Mouse (Mus musculus): ENCODE measurements around the gene Gm973. TPM values are rescaled to one million over a fixed set of nuclear protein-coding genes. Genes with fewer than 3 reads are reported as not detected.

The Gm973 gene
- polyA plus RNA-seq, 1 experiment from 2014 or later = 9.2 TPM

GRCm38 (mm10) chr1:59497741-59498613, 18.1 kb upstream of the Gm973 start:
- 0 out of 2 replicates have a peak, but pooled peaks cover 2% of the 10 kb centered on the region for H3K27me3 ChIP-seq
- no peaks in the 10 kb centered on the region for H3K4me1 ChIP-seq
- ATAC-seq (replicated peaks) = no peak
- H3K36me3 ChIP-seq = no peaks in the 10 kb centered on the region
- WGBS = 69% methylated on average over 6 of the region's 6 CpGs
- H3K9me3 ChIP-seq = no peaks in the 10 kb centered on the region
- H3K27ac ChIP-seq (replicated peaks) = no peak overlapping the region
- H3K4me2 ChIP-seq (replicated peaks) = no peak overlapping the region
- H3K9ac ChIP-seq (replicated peaks) = no peak overlapping the region
- no peak overlapping the region for H3K4me3 ChIP-seq

- no peak for ATAC-seq (replicated peaks)
- no peak overlapping the region for H3K4me2 ChIP-seq (replicated peaks)
- no peaks in the 10 kb centered on the region for H3K4me1 ChIP-seq
- no peak overlapping the region for H3K27ac ChIP-seq (replicated peaks)
- H3K9me3 ChIP-seq = no peaks in the 10 kb centered on the region
- 0 out of 2 replicates have a peak, but pooled peaks cover 2% of the 10 kb centered on the region for H3K27me3 ChIP-seq
- WGBS = 79% methylated on average over 3 of the region's 3 CpGs
- H3K4me3 ChIP-seq = no peak overlapping the region
- no peak overlapping the region for H3K9ac ChIP-seq (replicated peaks)
- H3K36me3 ChIP-seq = no peaks in the 10 kb centered on the region
These were observed 16.7 kb upstream of the Gm973 start for GRCm38 (mm10) chr1:59499327-59499726.

- 0 out of 2 replicates have a peak, but pooled peaks cover 2% of the 10 kb centered on the region for H3K27me3 ChIP-seq
- H3K36me3 ChIP-seq = no peaks in the 10 kb centered on the region
- no peak overlapping the region for H3K4me2 ChIP-seq (replicated peaks)
- H3K9me3 ChIP-seq = no peaks in the 10 kb centered on the region
- no peak overlapping the region for H3K9ac ChIP-seq (replicated peaks)
- H3K27ac ChIP-seq (replicated peaks) = no peak overlapping the region
- ATAC-seq (replicated peaks) = no peak
- no peak overlapping the region for H3K4me3 ChIP-seq
- H3K4me1 ChIP-seq = no peaks in the 10 kb centered on the region
- WGBS = 85% methylated on average over 2 of the region's 2 CpGs
These were observed 13.7 kb upstream of the Gm973 start for GRCm38 (mm10) chr1:59502355-59502754.

- WGBS = 63% methylated on average over 7 of the region's 7 CpGs
- no peak overlapping the region for H3K9ac ChIP-seq (replicated peaks)
- no peak for ATAC-seq (replicated peaks)
- H3K4me1 ChIP-seq = no peaks in the 10 kb centered on the region
- H3K27ac ChIP-seq (replicated peaks) = no peak overlapping the region
- H3K9me3 ChIP-seq = no peaks in the 10 kb centered on the region
- 0 out of 2 replicates have a peak, but pooled peaks cover 2% of the 10 kb centered on the region for H3K27me3 ChIP-seq
- H3K4me2 ChIP-seq (replicated peaks) = no peak overlapping the region
- no peak overlapping the region for H3K4me3 ChIP-seq
- no peaks in the 10 kb centered on the region for H3K36me3 ChIP-seq
These were observed 12.3 kb upstream of the Gm973 start for GRCm38 (mm10) chr1:59503659-59504301.

- Histone ChIP-seq H3K4me1 (no peaks in the 10 kb centered on the region), H3K9ac (replicated peaks) (no peak overlapping the region), H3K27me3 (0 out of 2 replicates have a peak, but pooled peaks cover 2% of the 10 kb centered on the region), H3K4me2 (replicated peaks) (no peak overlapping the region), H3K4me3 (no peak overlapping the region), H3K27ac (replicated peaks) (no peak overlapping the region), H3K9me3 (no peaks in the 10 kb centered on the region), H3K36me3 (no peaks in the 10 kb centered on the region)
- WGBS = 88% methylated on average over 2 of the region's 2 CpGs
- ATAC-seq (replicated peaks) = no peak
These were observed 11.8 kb upstream of the Gm973 start for GRCm38 (mm10) chr1:59504302-59504700.

- no peak overlapping the region for H3K4me2 ChIP-seq (replicated peaks)
- no peaks in the 10 kb centered on the region for H3K27me3 ChIP-seq
- 42% methylated on average over 17 of the region's 17 CpGs for WGBS
- H3K36me3 ChIP-seq = no peaks in the 10 kb centered on the region
- H3K9me3 ChIP-seq = no peaks in the 10 kb centered on the region
- H3K4me1 ChIP-seq = no peaks in the 10 kb centered on the region; the same call in 1 of the 2 replicates
- H3K4me3 ChIP-seq = no peak overlapping the region
- ATAC-seq (replicated peaks) = no peak
- H3K9ac ChIP-seq (replicated peaks) = no peak overlapping the region
- H3K27ac ChIP-seq (replicated peaks) = no peak overlapping the region
These were observed 7.5 kb upstream of the Gm973 start for GRCm38 (mm10) chr1:59508463-59509139.

- Histone ChIP-seq H3K4me3 (no peak overlapping the region), H3K36me3 (no peaks in the 10 kb centered on the region), H3K9me3 (no peaks in the 10 kb centered on the region), H3K27ac (replicated peaks) (no peak overlapping the region), H3K9ac (replicated peaks) (no peak overlapping the region), H3K4me1 (peaks cover 16% of the 10 kb centered on the region), H3K4me2 (replicated peaks) (no peak overlapping the region), H3K27me3 (no peaks in the 10 kb centered on the region)
- ATAC-seq (replicated peaks) = no peak
- 46% methylated on average over 9 of the region's 9 CpGs for WGBS
These were observed 4.3 kb upstream of the Gm973 start for GRCm38 (mm10) chr1:59511566-59512270.

- WGBS = 46% methylated on average over 11 of the region's 11 CpGs
- Histone ChIP-seq H3K9me3 (no peaks in the 10 kb centered on the region), H3K4me2 (replicated peaks) (no peak overlapping the region), H3K9ac (replicated peaks) (no peak overlapping the region), H3K4me1 (peaks cover 20% of the 10 kb centered on the region), H3K36me3 (no peaks in the 10 kb centered on the region), H3K4me3 (no peak overlapping the region), H3K27me3 (no peaks in the 10 kb centered on the region), H3K27ac (replicated peaks) (no peak overlapping the region)
- ATAC-seq (replicated peaks) = no peak
These were observed 4.3 kb downstream of the Gm973 start for GRCm38 (mm10) chr1:59520226-59520837.

- H3K4me3 ChIP-seq = no peak overlapping the region
- 27% methylated on average over 1 of the region's 1 CpGs for WGBS
- H3K4me2 ChIP-seq (replicated peaks) = no peak overlapping the region
- H3K9me3 ChIP-seq = no peaks in the 10 kb centered on the region
- no peaks in the 10 kb centered on the region for H3K27me3 ChIP-seq
- H3K4me1 ChIP-seq = peaks cover 2% of the 10 kb centered on the region; the same call in 1 of the 2 replicates
- H3K36me3 ChIP-seq = no peaks in the 10 kb centered on the region
- H3K27ac ChIP-seq (replicated peaks) = no peak overlapping the region
- no peak overlapping the region for H3K9ac ChIP-seq (replicated peaks)
- no peak for ATAC-seq (replicated peaks)
These were observed 6.4 kb downstream of the Gm973 start for GRCm38 (mm10) chr1:59522456-59522855.

GRCm38 (mm10) chr1:59523378-59523958, 7.4 kb downstream of the Gm973 start:
- Histone ChIP-seq H3K27ac (replicated peaks) (no peak overlapping the region), H3K4me3 (no peak overlapping the region), H3K9me3 (no peaks in the 10 kb centered on the region), H3K27me3 (no peaks in the 10 kb centered on the region), H3K4me2 (replicated peaks) (no peak overlapping the region), H3K36me3 (no peaks in the 10 kb centered on the region), H3K9ac (replicated peaks) (no peak overlapping the region), H3K4me1 (no peaks in the 10 kb centered on the region)
- WGBS = 53% methylated on average over 5 of the region's 5 CpGs
- ATAC-seq (replicated peaks) = no peak

- Histone ChIP-seq H3K27ac (replicated peaks) (no peak overlapping the region), H3K4me1 (no peaks in the 10 kb centered on the region), H3K36me3 (no peaks in the 10 kb centered on the region), H3K9me3 (no peaks in the 10 kb centered on the region), H3K27me3 (no peaks in the 10 kb centered on the region), H3K4me3 (no peak overlapping the region), H3K9ac (replicated peaks) (no peak overlapping the region), H3K4me2 (replicated peaks) (no peak overlapping the region)
- WGBS = 26% methylated on average over 2 of the region's 2 CpGs
- peak; percentile 69; the same call in 1 of the 2 replicates for ATAC-seq (replicated peaks)
These were observed 8.0 kb downstream of the Gm973 start for GRCm38 (mm10) chr1:59524071-59524470.
